Mouse (Mus musculus): Measurements from ENCODE around the gene Bbc3. TPM values are rescaled to one million over a fixed set of nuclear protein-coding genes. Genes with fewer than 3 reads are reported as not detected.
A peak's percentile ranks its signal among the peaks of the same experiment; 100 is the strongest.
"Not testable (repeated sequence)": the region's sequence is repeated elsewhere in the genome, so short reads cannot be mapped to it uniquely, and the experiment has no call there.

Gene Bbc3
- polyA plus RNA-seq, 1 experiment from 2014 or later: 24.2 TPM

- Histone ChIP-seq H3K4me2 (peak overlapping the region; percentile 91), H3K9me3 (no peaks in the 10 kb centered on the region), H3K9ac (peak overlapping the region; percentile 68), H3K27me3 (no peaks in the 10 kb centered on the region), H3K27ac (peak overlapping the region; percentile 85), H3K36me3 (no peaks in the 10 kb centered on the region), H3K4me3 (peak overlapping the region; percentile 48), H3K4me1 (replicated peaks) (peaks cover 40% of the 10 kb centered on the region)
- peak; percentile 33 for ATAC-seq (ENCODE audit: low FRiP score)
- 2% methylated on average over 41 of the region's 41 CpGs for WGBS
Observed at GRCm38 (mm10) chr7:16295321-16295900, 12.8 kb upstream of the Bbc3 start.

GRCm38 (mm10) chr7:16296146-16296545 lies 12.0 kb upstream of the Bbc3 start:
- Histone ChIP-seq H3K36me3 (no peaks in the 10 kb centered on the region), H3K4me1 (replicated peaks) (peaks cover 40% of the 10 kb centered on the region), H3K27ac (peak overlapping the region; percentile 56), H3K4me2 (peak overlapping the region; percentile 91), H3K9ac (0 out of 2 replicates have a peak overlapping the region, but pooled peaks have one; percentile 66), H3K4me3 (no peak overlapping the region), H3K9me3 (no peaks in the 10 kb centered on the region), H3K27me3 (no peaks in the 10 kb centered on the region)
- ATAC-seq (ENCODE audit: low FRiP score): peak; percentile 0; the same call in 1 of the 2 replicates
- 41% methylated on average over 2 of the region's 2 CpGs for WGBS

- H3K9me3 ChIP-seq: no peaks in the 10 kb centered on the region
- no peaks in the 10 kb centered on the region for H3K36me3 ChIP-seq
- no peaks in the 10 kb centered on the region for H3K27me3 ChIP-seq
- peak overlapping the region; percentile 63 for H3K4me2 ChIP-seq
- under 1% methylated on average over 22 of the region's 22 CpGs for WGBS
- H3K9ac ChIP-seq: peak overlapping the region; percentile 66
- peak; percentile 8; the same call in 1 of the 2 replicates for ATAC-seq (ENCODE audit: low FRiP score)
- H3K4me1 ChIP-seq (replicated peaks): peaks cover 40% of the 10 kb centered on the region
- H3K4me3 ChIP-seq: peak overlapping the region; percentile 37
- H3K27ac ChIP-seq: peak overlapping the region; percentile 56
Observed at GRCm38 (mm10) chr7:16296766-16297390, 11.3 kb upstream of the Bbc3 start.

GRCm38 (mm10) chr7:16297616-16298015 lies 10.6 kb upstream of the Bbc3 start:
- 0 out of 2 replicates have a peak overlapping the region, but pooled peaks have one; percentile 63 for H3K4me2 ChIP-seq
- no peak for ATAC-seq (ENCODE audit: low FRiP score)
- H3K4me3 ChIP-seq: no peak overlapping the region; the same call in 1 of the 2 replicates
- H3K27me3 ChIP-seq: no peaks in the 10 kb centered on the region
- H3K4me1 ChIP-seq (replicated peaks): peaks cover 40% of the 10 kb centered on the region
- 0 out of 2 replicates have a peak overlapping the region, but pooled peaks have one; percentile 56 for H3K27ac ChIP-seq
- peak overlapping the region; percentile 66; the same call in 1 of the 2 replicates for H3K9ac ChIP-seq
- WGBS: 57% methylated on average over 2 of the region's 2 CpGs
- H3K36me3 ChIP-seq: no peaks in the 10 kb centered on the region
- no peaks in the 10 kb centered on the region for H3K9me3 ChIP-seq

GRCm38 (mm10) chr7:16298927-16299326 lies 9.3 kb upstream of the Bbc3 start:
- Histone ChIP-seq H3K4me3 (peak overlapping the region; percentile 50), H3K36me3 (no peaks in the 10 kb centered on the region), H3K4me1 (replicated peaks) (peaks cover 40% of the 10 kb centered on the region), H3K4me2 (peak overlapping the region; percentile 85), H3K9me3 (no peaks in the 10 kb centered on the region), H3K9ac (peak overlapping the region; percentile 68), H3K27me3 (no peaks in the 10 kb centered on the region), H3K27ac (peak overlapping the region; percentile 82)
- 71% methylated on average over 5 of the region's 5 CpGs for WGBS
- no peak for ATAC-seq (ENCODE audit: low FRiP score)

- H3K27me3 ChIP-seq: no peaks in the 10 kb centered on the region
- peak overlapping the region; percentile 85 for H3K4me2 ChIP-seq
- H3K4me3 ChIP-seq: peak overlapping the region; percentile 50
- peak; percentile 91 for ATAC-seq (ENCODE audit: low FRiP score)
- peak overlapping the region; percentile 82 for H3K27ac ChIP-seq
- WGBS: under 1% methylated on average over 51 of the region's 52 CpGs
- peak overlapping the region; percentile 68 for H3K9ac ChIP-seq
- H3K4me1 ChIP-seq (replicated peaks): peaks cover 40% of the 10 kb centered on the region
- H3K9me3 ChIP-seq: no peaks in the 10 kb centered on the region
- H3K36me3 ChIP-seq: no peaks in the 10 kb centered on the region
Observed at GRCm38 (mm10) chr7:16299419-16300035, 8.7 kb upstream of the Bbc3 start.

- H3K4me3 ChIP-seq; H3K4me2 ChIP-seq; H3K9me3 ChIP-seq; H3K27ac ChIP-seq; ATAC-seq (ENCODE audit: low FRiP score); H3K36me3 ChIP-seq; H3K27me3 ChIP-seq; H3K9ac ChIP-seq: not testable (repeated sequence)
- H3K4me1 ChIP-seq (replicated peaks): peaks cover 38% of the 10 kb centered on the region
- WGBS: 80% methylated on average over 6 of the region's 6 CpGs
Observed at GRCm38 (mm10) chr7:16307141-16307540, 1.1 kb upstream of the Bbc3 start.

GRCm38 (mm10) chr7:16308555-16309317 lies 543 bp downstream of the Bbc3 start:
- WGBS: 44% methylated on average over 16 of the region's 16 CpGs
- peak overlapping the region; percentile 96 for H3K4me2 ChIP-seq
- H3K9ac ChIP-seq: peak overlapping the region; percentile 92
- no peaks in the 10 kb centered on the region for H3K9me3 ChIP-seq
- H3K27ac ChIP-seq: peak overlapping the region; percentile 97; the same call in 1 of the 2 replicates
- no peaks in the 10 kb centered on the region for H3K27me3 ChIP-seq
- no peaks in the 10 kb centered on the region for H3K36me3 ChIP-seq
- H3K4me3 ChIP-seq: peak overlapping the region; percentile 68
- H3K4me1 ChIP-seq (replicated peaks): peaks cover 53% of the 10 kb centered on the region
- ATAC-seq (ENCODE audit: low FRiP score): no peak

GRCm38 (mm10) chr7:16309318-16310019 lies 1.3 kb downstream of the Bbc3 start:
- ATAC-seq (ENCODE audit: low FRiP score): peak; percentile 26
- peak overlapping the region; percentile 96 for H3K4me2 ChIP-seq
- peaks cover 57% of the 10 kb centered on the region for H3K4me1 ChIP-seq (replicated peaks)
- no peaks in the 10 kb centered on the region for H3K27me3 ChIP-seq
- WGBS: under 1% methylated on average over 56 of the region's 61 CpGs
- H3K27ac ChIP-seq: peak overlapping the region; percentile 97
- no peaks in the 10 kb centered on the region for H3K36me3 ChIP-seq
- peak overlapping the region; percentile 92 for H3K9ac ChIP-seq
- peak overlapping the region; percentile 68 for H3K4me3 ChIP-seq
- H3K9me3 ChIP-seq: no peaks in the 10 kb centered on the region

- Histone ChIP-seq H3K36me3 (no peaks in the 10 kb centered on the region), H3K27ac (peak overlapping the region; percentile 97), H3K4me2 (peak overlapping the region; percentile 96), H3K9ac (peak overlapping the region; percentile 92), H3K4me1 (replicated peaks) (peaks cover 59% of the 10 kb centered on the region), H3K4me3 (peak overlapping the region; percentile 68), H3K9me3 (no peaks in the 10 kb centered on the region), H3K27me3 (no peaks in the 10 kb centered on the region)
- WGBS: 1% methylated on average over 28 of the region's 56 CpGs
- peak; percentile 11 for ATAC-seq (ENCODE audit: low FRiP score)
Observed at GRCm38 (mm10) chr7:16310020-16310520, 1.9 kb downstream of the Bbc3 start.

Measured in hindbrain, embryonic 13.5 days (tissue).